Mouse (Mus musculus) CH12.LX (cell line): ENCODE data around the gene Rpusd2. TPM values are rescaled to one million over a fixed set of nuclear protein-coding genes. Genes with fewer than 3 reads are reported as not detected.
A peak's percentile ranks its signal among the peaks of the same experiment; 100 is the strongest.

Source experiments
- DNase-seq: peaks from one replicate; pipeline ENCODE4 v3.0.0-alpha.2; 2013; ENCODE audit errors: extremely low read depth
- H3K27ac ChIP-seq: 2 replicates; pipeline ENCODE4 v1.5.1; 2012; ENCODE audit warnings: low read depth, mild to moderate bottlenecking, control low read depth, moderate library complexity; ENCODE audit not compliant: insufficient read depth
- H3K27me3 ChIP-seq: replicated peaks from 2 replicates; pipeline ENCODE3; 2012; ENCODE audit warnings: inconsistent platforms
- H3K36me3 ChIP-seq, 2 experiments: replicated peaks in 1 of 2; 2 replicates each; pipeline versions ENCODE3 to v1.6.1; 2012; ENCODE audit warnings: inconsistent platforms in 1 of 2, low read length in 1 of 2, mild to moderate bottlenecking in 1 of 2, mixed read lengths in 1 of 2, moderate library complexity in 1 of 2; ENCODE audit not compliant: control insufficient read depth in 1 of 2, insufficient read depth in 1 of 2
- H3K4me1 ChIP-seq, 2 experiments: 2 replicates each; pipeline ENCODE4 v1.6.1; 2012; ENCODE audit warnings: inconsistent platforms in 1 of 2, moderate library complexity in 1 of 2; ENCODE audit not compliant: insufficient read depth in 2 of 2, control insufficient read depth in 1 of 2
- H3K4me2 ChIP-seq: 2 replicates; pipeline ENCODE4 v1.6.1; 2012; ENCODE audit warnings: low read depth, mild to moderate bottlenecking, control low read depth; ENCODE audit not compliant: poor library complexity, insufficient read depth, severe bottlenecking
- H3K4me3 ChIP-seq, 3 experiments: fragments of 150-350 bp in 1 of 3; sonication (generic) in 1 of 3; replicated peaks in 1 of 3; 2 replicates each; pipeline versions ENCODE3 to v1.5.1; 2011 to 2012; ENCODE audit warnings: low read depth in 2 of 3, low read length in 2 of 3, mild to moderate bottlenecking in 2 of 3, moderate library complexity in 2 of 3, control low read depth in 1 of 3, improper control_type of control experiment in 1 of 3, inconsistent platforms in 1 of 3, mixed read lengths in 1 of 3; ENCODE audit not compliant: poor library complexity in 1 of 3
- H3K79me2 ChIP-seq: replicated peaks from 2 replicates; pipeline ENCODE4 v1.6.1; 2012; ENCODE audit warnings: mild to moderate bottlenecking, moderate library complexity; ENCODE audit not compliant: control insufficient read depth, poor library complexity, insufficient read depth, severe bottlenecking; ENCODE audit errors: extremely low read depth
- H3K9ac ChIP-seq: 2 replicates; pipeline ENCODE4 v1.6.1; 2012; ENCODE audit warnings: low read depth, mild to moderate bottlenecking, control low read depth, moderate library complexity; ENCODE audit not compliant: insufficient read depth
- H3K9me3 ChIP-seq: replicated peaks from 2 replicates; pipeline ENCODE3; 2012; ENCODE audit warnings: low read length, inconsistent platforms, mixed read lengths
- BHLHE40 ChIP-seq: IDR thresholded peaks from 2 replicates; pipeline ENCODE4 v1.6.1; 2011; ENCODE audit warnings: mild to moderate bottlenecking, low read depth, low read length, improper control_type of control experiment
- CHD2 ChIP-seq: IDR thresholded peaks from 2 replicates; pipeline ENCODE4 v1.6.1; 2011; ENCODE audit warnings: low read length, improper control_type of control experiment
- E2F4 ChIP-seq: IDR thresholded peaks from 2 replicates; pipeline ENCODE4 v1.6.1; 2011; ENCODE audit warnings: low read depth, low read length, improper control_type of control experiment; ENCODE audit not compliant: insufficient replicate concordance
- ELF1 ChIP-seq: IDR thresholded peaks from 2 replicates; pipeline ENCODE4 v1.6.1; 2014; ENCODE audit warnings: low read depth, mild to moderate bottlenecking, inconsistent platforms, low read length, improper control_type of control experiment
- KAT2A ChIP-seq: IDR thresholded peaks from 2 replicates; pipeline ENCODE4 v1.6.1; 2012; ENCODE audit warnings: low read length, improper control_type of control experiment, inconsistent platforms; ENCODE audit not compliant: insufficient replicate concordance
- MXI1 ChIP-seq: IDR thresholded peaks from 2 replicates; pipeline ENCODE4 v1.6.1; 2011; ENCODE audit warnings: mild to moderate bottlenecking, low read depth, low read length, improper control_type of control experiment
- NELFE ChIP-seq: IDR thresholded peaks from 2 replicates; pipeline ENCODE4 v1.6.1; 2011; ENCODE audit warnings: low read depth, low read length, improper control_type of control experiment
- NRF1 ChIP-seq: IDR thresholded peaks from 2 replicates; pipeline ENCODE4 v1.6.1; 2014; ENCODE audit warnings: low read depth, mild to moderate bottlenecking, inconsistent platforms, low read length, improper control_type of control experiment, moderate library complexity
- POLR2A ChIP-seq: IDR thresholded peaks from 2 replicates; pipeline ENCODE4 v1.6.1; 2011; ENCODE audit warnings: low read depth, mild to moderate bottlenecking, improper control_type of control experiment, low read length
- POLR2AphosphoS2 ChIP-seq: IDR thresholded peaks from 2 replicates; pipeline ENCODE4 v1.6.1; 2011; ENCODE audit warnings: low read depth, low read length, improper control_type of control experiment
- RCOR1 ChIP-seq: conservative IDR thresholded peaks from 2 replicates; pipeline ENCODE4 v1.6.1; 2012; ENCODE audit warnings: low read depth, mild to moderate bottlenecking, inconsistent platforms, low read length, improper control_type of control experiment
- SIN3A ChIP-seq: IDR thresholded peaks from 2 replicates; pipeline ENCODE4 v1.6.1; 2012; ENCODE audit warnings: low read length, improper control_type of control experiment, inconsistent platforms
- TCF12 ChIP-seq: IDR thresholded peaks from 2 replicates; pipeline ENCODE4 v1.6.1; 2014; ENCODE audit warnings: low read depth, mild to moderate bottlenecking, inconsistent platforms, low read length, improper control_type of control experiment
- UBTF ChIP-seq: IDR thresholded peaks from 2 replicates; pipeline ENCODE4 v1.6.1; 2012; ENCODE audit warnings: low read depth, mild to moderate bottlenecking, inconsistent platforms, low read length, improper control_type of control experiment, moderate library complexity
- ZKSCAN1 ChIP-seq: IDR thresholded peaks from 2 replicates; pipeline ENCODE4 v1.6.1; 2012; ENCODE audit warnings: low read depth, inconsistent platforms, low read length, improper control_type of control experiment, borderline replicate concordance
- dilution Hi-C: fragments of 300-500 bp; cut with MboI; formaldehyde crosslinking; loops from 2 replicates; pipeline ENCODE4 v1.14.3; 2020; ENCODE audit warnings: low sequenced_read_pairs; ENCODE audit not compliant: extremely low pct_unique_long_range_greater_than_20kb, extremely low pct_ligation_motif_present
- in situ Hi-C: fragments of 300-500 bp; cut with MboI; formaldehyde crosslinking; loops from 3 replicates; pipeline ENCODE4 v1.14.3; 2019; ENCODE audit warnings: low sequenced_read_pairs, low pct_ligation_motif_present, low pct_unique_long_range_greater_than_20kb, mixed read lengths
- polyA plus RNA-seq: library from polyadenylated mRNA; unstranded; fragments of >175 nt; gene quantifications from 2 replicates; pipeline ENCODE4 v1.2.1, GENCODE M21; 2012; ENCODE audit warnings: low read depth; ENCODE audit not compliant: insufficient read length
- total RNA-seq, 2 experiments: library from RNA; depleted of rRNA; stranded (reverse); fragments of 300-350 nt in 1 of 2; fragments of >200 nt in 1 of 2; gene quantifications; 2 replicates each; pipeline ENCODE4 v1.2.3; 2012 to 2014

Gene Rpusd2
- total and polyA plus RNA-seq, 3 experiments: 10.7 to 14.7 (median 13.7) TPM

- Histone ChIP-seq H3K4me3 (no peak overlapping the region), H3K27ac (no peak overlapping the region), H3K4me2 (no peak overlapping the region), H3K79me2 (peaks cover 4% of the 10 kb centered on the region; the same call in 1 of the 2 replicates), H3K4me1 (peaks cover 8 to 30% of the 10 kb centered on the region in 2 experiments), H3K9me3 (peaks cover 3% of the 10 kb centered on the region), H3K9ac (no peak overlapping the region), H3K27me3 (peaks cover 8% of the 10 kb centered on the region), H3K36me3 (peaks cover 21 to 53% of the 10 kb centered on the region in 2 experiments)
- DNase-seq: no peak
- TF ChIP-seq UBTF (no peak), POLR2AphosphoS2 (no peak), MXI1 (no peak), ZKSCAN1 (no peak)
- in situ Hi-C loops (no loop called here), dilution Hi-C loops (no loop called here)
These were observed 7.6 kb upstream of the Rpusd2 start for GRCm38 (mm10) chr2:119026951-119027350.

DNA sequence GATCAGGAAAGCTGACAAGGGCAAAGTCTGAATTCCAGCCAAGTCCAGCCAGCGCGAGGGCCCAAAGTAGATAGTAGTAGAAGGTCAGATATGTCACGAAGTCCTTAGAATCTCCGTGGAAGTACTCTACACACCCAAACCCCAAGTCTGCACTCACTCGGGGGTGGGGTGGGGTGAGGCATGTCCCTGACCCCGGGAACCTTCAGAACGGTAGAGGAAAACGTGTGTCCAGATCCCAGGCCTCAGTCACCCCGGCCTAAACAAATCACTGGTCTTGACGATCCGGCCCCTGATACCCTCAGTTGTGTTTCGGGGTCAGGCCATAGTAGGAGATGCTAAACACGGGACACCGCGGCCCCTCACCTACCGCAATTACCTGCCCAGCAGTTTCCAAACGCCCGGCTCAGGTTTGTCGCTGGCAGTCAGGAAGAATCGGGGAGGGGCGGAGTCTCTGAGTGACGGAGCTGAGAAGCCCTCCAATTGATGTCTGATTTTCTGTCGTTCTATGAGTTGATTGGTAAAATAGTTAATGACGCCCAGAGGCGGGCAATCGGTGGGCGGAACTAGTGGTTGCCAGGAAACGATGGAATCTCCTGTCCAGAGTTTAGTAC lies 5.5 kb upstream of the Rpusd2 start, which contains the start of gene Ccdc32:
Gene Ccdc32 (minus strand): TSS at position 453 of the 611 bp plus-strand sequence.
- TF ChIP-seq RCOR1 (no peak), CHD2 (peak; percentile 41; the same call in 1 of the 2 replicates), SIN3A (peak; percentile 54), ELF1 (peak; percentile 78), BHLHE40 (no peak), NELFE (peak; percentile 59; the same call in 1 of the 2 replicates), TCF12 (peak; percentile 26; the same call in 1 of the 2 replicates), E2F4 (peak; percentile 69; the same call in 1 of the 2 replicates), KAT2A (no peak), NRF1 (no peak), POLR2A (peak; percentile 73)
- Histone ChIP-seq H3K27ac (no peak within 1 kb of the TSS), H3K27me3 (peaks cover 13% of the 10 kb centered on the region), H3K79me2 (peaks cover 4% of the 10 kb centered on the region; the same call in 1 of the 2 replicates), H3K4me2 (peak within 1 kb of the TSS; percentile 95), H3K36me3 (peaks cover 11 to 33% of the 10 kb centered on the region in 2 experiments), H3K9me3 (no peaks in the 10 kb centered on the region), H3K4me3 (peak within 1 kb of the TSS; percentile 75 to 81 (median 80)), H3K9ac (peak within 1 kb of the TSS; percentile 86), H3K4me1 (peaks cover 8 to 34% of the 10 kb centered on the region in 2 experiments)
- in situ Hi-C loops (no loop called here), dilution Hi-C loops (no loop called here)
- peak; percentile 95 for DNase-seq
